Mouse (Mus musculus) liver, embryonic 14.5 days (tissue): ENCODE measurements around the gene Gm6034. TPM values are rescaled to one million over a fixed set of nuclear protein-coding genes. Genes with fewer than 3 reads are reported as not detected.
"Not testable (repeated sequence)": the region's sequence is repeated elsewhere in the genome, so short reads cannot be mapped to it uniquely, and the experiment has no call there.

ENCODE experiments used
- ATAC-seq: fragments of 200-750 bp; cut with Nextera tagmentation; 2 replicates; pipeline ENCODE4 v1.8.0; 2017; ENCODE audit warnings: moderate number of reproducible peaks, mild to moderate bottlenecking, moderate library complexity; ENCODE audit not compliant: insufficient read depth
- DNase-seq, 3 experiments: peaks; one replicate each; pipeline ENCODE4 v3.0.0-alpha.2; 2012 to 2013; ENCODE audit warnings: low read depth in 3 of 3, low spot score in 3 of 3
- H3K27ac ChIP-seq: fragments of 300-500 bp; sonication (generic); 2 replicates; pipeline ENCODE4 v1.5.1; 2014; ENCODE audit warnings: moderate library complexity, mild to moderate bottlenecking, control low read depth, inconsistent platforms
- H3K27me3 ChIP-seq: fragments of 300-500 bp; sonication (generic); 2 replicates; pipeline ENCODE4 v1.6.1; 2014; ENCODE audit warnings: mild to moderate bottlenecking, low read length, moderate library complexity; ENCODE audit not compliant: control insufficient read depth, insufficient read depth
- H3K36me3 ChIP-seq: fragments of 300-500 bp; sonication (generic); replicated peaks from 2 replicates; pipeline ENCODE4 v1.6.1; 2014; ENCODE audit warnings: low read depth; ENCODE audit not compliant: control insufficient read depth, insufficient read depth
- H3K4me1 ChIP-seq, 2 experiments: fragments of 200-500 bp in 1 of 2; fragments of 300-500 bp in 1 of 2; sonication (generic) in 1 of 2; replicated peaks; 2 replicates each; pipeline ENCODE4 v1.6.1; 2012 to 2014; ENCODE audit warnings: antibody characterized with exemption in 1 of 2, inconsistent platforms in 1 of 2, low read length in 1 of 2; ENCODE audit not compliant: control insufficient read depth in 2 of 2, insufficient read depth in 2 of 2
- H3K4me2 ChIP-seq: fragments of 300-500 bp; sonication (generic); 2 replicates; pipeline ENCODE4 v1.6.1; 2014; ENCODE audit warnings: low read depth, mild to moderate bottlenecking, control low read depth, moderate library complexity
- H3K4me3 ChIP-seq, 2 experiments: fragments of 200-500 bp in 1 of 2; fragments of 300-500 bp in 1 of 2; sonication (generic) in 1 of 2; 2 replicates each; pipeline ENCODE4 v1.5.1; 2012 to 2014; ENCODE audit warnings: low read depth in 2 of 2, low read length in 2 of 2, mild to moderate bottlenecking in 2 of 2, control low read depth in 1 of 2, inconsistent platforms in 1 of 2, moderate library complexity in 1 of 2; ENCODE audit not compliant: insufficient read depth in 1 of 2
- H3K9ac ChIP-seq: fragments of 300-500 bp; sonication (generic); replicated peaks from 2 replicates; pipeline ENCODE4 v1.6.1; 2014; ENCODE audit warnings: mild to moderate bottlenecking, control low read depth, moderate library complexity
- H3K9me3 ChIP-seq: fragments of 300-500 bp; sonication (generic); 2 replicates; pipeline ENCODE4 v1.6.1; 2016; ENCODE audit warnings: low read length, mixed read lengths; ENCODE audit not compliant: control insufficient read depth
- CTCF ChIP-seq: IDR thresholded peaks from 2 replicates; pipeline ENCODE4 v1.5.1; 2016; ENCODE audit warnings: antibody characterized with exemption, low read depth, control low read depth
- EP300 ChIP-seq: IDR thresholded peaks from 2 replicates; pipeline ENCODE4 v1.6.1; 2016; ENCODE audit warnings: antibody characterized with exemption, low read depth
- WGBS: fragments of 180-500 bp; shearing (Covaris S2); extraction: QIAGEN DNeasy Blood & Tissue Kit; methylation state at CpG from one replicate; pipeline ENCODE4 v1.1.7; 2014; ENCODE audit not compliant: insufficient replicate concordance; 5-methylcytosine and 5-hydroxymethylcytosine counted together
- polyA plus RNA-seq, 2 experiments: library from polyadenylated mRNA; depleted of rRNA in 1 of 2; stranded (reverse) in 1 of 2; unstranded in 1 of 2; fragments of >200 nt; fragmentation: Nextera tagmentation in 1 of 2; extraction: Ambion mirVana in 1 of 2; gene quantifications; 2 replicates each; pipeline versions ENCODE4 v1.2.1 to v1.2.3; 2012 to 2014

Gene Gm6034
- polyA plus RNA-seq, 2 experiments = not detected

DNA sequence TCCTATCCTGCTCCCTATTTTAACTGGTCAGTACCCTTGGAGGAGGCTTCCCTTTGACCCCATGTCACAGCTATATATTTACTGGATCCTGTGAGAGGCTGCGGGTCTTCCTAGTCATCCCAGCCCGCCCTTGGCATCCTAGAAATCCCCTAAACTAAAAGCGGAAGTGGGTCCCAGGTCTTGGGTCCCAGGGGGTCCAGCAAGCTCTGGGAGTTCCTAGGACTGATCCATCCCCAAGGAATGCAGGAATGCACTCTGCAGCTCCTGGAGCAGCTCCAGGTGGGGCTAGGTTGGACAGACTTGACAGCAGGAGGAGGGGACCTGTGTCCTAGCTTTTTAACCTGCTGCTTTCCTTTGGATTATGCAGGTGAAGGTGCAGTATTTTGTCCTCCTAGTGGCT is 51.2 kb downstream of the Gm6034 start:
- Histone ChIP-seq H3K9me3 (no peaks in the 10 kb centered on the region), H3K4me2 (no peak overlapping the region), H3K9ac (no peak overlapping the region), H3K36me3 (no peaks in the 10 kb centered on the region), H3K27ac (no peak overlapping the region), H3K4me1 (no peaks in the 10 kb centered on the region), H3K4me3 (no peak overlapping the region), H3K27me3 (no peaks in the 10 kb centered on the region)
- WGBS = 16% methylated on average over 3 of the region's 3 CpGs
- DNase-seq (no peak), ATAC-seq (no peak)
- TF ChIP-seq CTCF (no peak), EP300 (no peak)

DNA sequence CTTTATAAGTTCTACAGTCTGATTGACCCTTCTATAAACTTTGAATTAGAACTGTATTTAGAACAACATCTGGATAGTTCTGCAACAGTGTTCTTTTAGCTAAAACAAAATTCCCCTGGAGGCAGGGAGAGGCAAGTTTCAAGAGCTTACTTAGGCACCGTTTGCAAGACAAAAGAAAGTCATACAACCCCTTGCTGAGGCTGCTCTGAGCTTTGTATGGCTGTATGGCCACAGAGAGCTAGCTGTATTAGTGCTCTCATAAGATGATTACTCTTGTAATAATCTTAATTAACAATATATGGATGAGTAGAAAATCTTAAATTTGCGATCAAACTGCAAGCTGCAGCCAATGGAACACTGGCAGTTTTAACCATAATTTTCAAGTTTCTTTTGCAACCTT is 56.8 kb downstream of the Gm6034 start:
- H3K27ac ChIP-seq, H3K4me3 ChIP-seq, H3K4me2 ChIP-seq, DNase-seq, H3K27me3 ChIP-seq, H3K4me1 ChIP-seq, H3K9ac ChIP-seq, H3K36me3 ChIP-seq, ATAC-seq, H3K9me3 ChIP-seq: not testable (repeated sequence)
- WGBS = 50% methylated on average over 2 of the region's 2 CpGs

DNA sequence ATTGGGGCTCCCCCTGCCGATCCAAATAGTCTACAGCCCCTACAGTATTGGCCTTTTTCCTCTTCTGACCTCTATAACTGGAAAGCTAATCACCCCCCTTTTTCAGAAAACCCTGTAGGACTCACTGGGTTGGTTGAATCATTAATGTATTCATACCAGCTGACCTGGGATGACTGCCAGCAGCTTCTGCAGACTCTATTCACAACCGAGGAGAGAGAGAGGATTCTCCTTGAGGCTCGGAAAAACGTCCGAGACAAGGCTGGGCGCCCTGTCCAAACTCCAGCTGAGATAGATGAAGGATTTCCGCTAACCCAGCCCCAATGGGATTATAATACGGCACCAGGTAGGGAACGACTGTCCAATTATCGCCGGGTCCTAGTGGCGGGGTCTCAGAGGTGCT is 59.3 kb downstream of the Gm6034 start:
- H3K9ac ChIP-seq, H3K27ac ChIP-seq, H3K27me3 ChIP-seq, H3K9me3 ChIP-seq, H3K4me3 ChIP-seq, H3K36me3 ChIP-seq, ATAC-seq, H3K4me1 ChIP-seq, H3K4me2 ChIP-seq, DNase-seq: not testable (repeated sequence)
- 86% methylated on average over 11 of the region's 12 CpGs for WGBS

Other genes starting within 250 kb of the Gm6034 start
- gene Ier3, start 221.3 kb upstream of the Gm6034 start, polyA plus RNA-seq (2012; rRNA removed) = 10.2 and 11.0 TPM in 2 replicates
- gene Ier3, start 221.3 kb upstream of the Gm6034 start, polyA plus RNA-seq (2014; fragmentation: Nextera tagmentation; extraction: Ambion mirVana) = 11.6 and 13.2 TPM in 2 replicates
- 22.4 and 34.7 TPM in 2 replicates for gene Flot1, start 219.7 kb upstream of the Gm6034 start, polyA plus RNA-seq (2012; rRNA removed)
- gene Flot1, start 219.7 kb upstream of the Gm6034 start, polyA plus RNA-seq (2014; fragmentation: Nextera tagmentation; extraction: Ambion mirVana) = 27.8 and 29.2 TPM in 2 replicates
- 460 and 467 TPM in 2 replicates for gene Tubb5, start 204.7 kb upstream of the Gm6034 start, polyA plus RNA-seq (2012; rRNA removed)
- gene Tubb5, start 204.7 kb upstream of the Gm6034 start, polyA plus RNA-seq (2014; fragmentation: Nextera tagmentation; extraction: Ambion mirVana) = 330 and 363 TPM in 2 replicates
- 9.2 and 10.0 TPM in 2 replicates for gene Mdc1, start 201.4 kb upstream of the Gm6034 start, polyA plus RNA-seq (2012; rRNA removed)
- gene Mdc1, start 201.4 kb upstream of the Gm6034 start, polyA plus RNA-seq (2014; fragmentation: Nextera tagmentation; extraction: Ambion mirVana) = 6.3 and 9.1 TPM in 2 replicates
- 15.6 and 18.2 TPM in 2 replicates for gene Nrm, start 181.6 kb upstream of the Gm6034 start, polyA plus RNA-seq (2012; rRNA removed)
- gene Nrm, start 181.6 kb upstream of the Gm6034 start, polyA plus RNA-seq (2014; fragmentation: Nextera tagmentation; extraction: Ambion mirVana) = 20.1 and 22.4 TPM in 2 replicates
- gene Ppp1r18, start 177.4 kb upstream of the Gm6034 start, polyA plus RNA-seq (2012; rRNA removed) = 8.7 and 10.7 TPM in 2 replicates
- 8.2 and 8.7 TPM in 2 replicates for gene Ppp1r18, start 177.4 kb upstream of the Gm6034 start, polyA plus RNA-seq (2014; fragmentation: Nextera tagmentation; extraction: Ambion mirVana)
- gene Dhx16, start 163.1 kb upstream of the Gm6034 start, polyA plus RNA-seq (2012; rRNA removed) = 44.8 and 46.0 TPM in 2 replicates
- gene Dhx16, start 163.1 kb upstream of the Gm6034 start, polyA plus RNA-seq (2014; fragmentation: Nextera tagmentation; extraction: Ambion mirVana) = 25.5 and 30.2 TPM in 2 replicates
- 14.4 and 18.3 TPM in 2 replicates for gene 2310061I04Rik, start 145.5 kb upstream of the Gm6034 start, polyA plus RNA-seq (2012; rRNA removed)
- 10.6 and 10.9 TPM in 2 replicates for gene 2310061I04Rik, start 145.5 kb upstream of the Gm6034 start, polyA plus RNA-seq (2014; fragmentation: Nextera tagmentation; extraction: Ambion mirVana)
- 8.5 and 8.7 TPM in 2 replicates for gene Atat1, start 132.9 kb upstream of the Gm6034 start, polyA plus RNA-seq (2012; rRNA removed)
- 3.3 and 5.8 TPM in 2 replicates for gene Atat1, start 132.9 kb upstream of the Gm6034 start, polyA plus RNA-seq (2014; fragmentation: Nextera tagmentation; extraction: Ambion mirVana)
- gene Mrps18b, start 126.6 kb upstream of the Gm6034 start, polyA plus RNA-seq (2012; rRNA removed) = 42.6 and 51.6 TPM in 2 replicates
- 73.8 and 74.1 TPM in 2 replicates for gene Mrps18b, start 126.6 kb upstream of the Gm6034 start, polyA plus RNA-seq (2014; fragmentation: Nextera tagmentation; extraction: Ambion mirVana)
- gene Ppp1r10, start 126.5 kb upstream of the Gm6034 start, polyA plus RNA-seq (2012; rRNA removed) = 12.3 and 15.6 TPM in 2 replicates
- 15.4 and 17.4 TPM in 2 replicates for gene Ppp1r10, start 126.5 kb upstream of the Gm6034 start, polyA plus RNA-seq (2014; fragmentation: Nextera tagmentation; extraction: Ambion mirVana)
- 35.7 and 49.0 TPM in 2 replicates for gene Abcf1, start 73.2 kb upstream of the Gm6034 start, polyA plus RNA-seq (2012; rRNA removed)
- 39.0 and 49.1 TPM in 2 replicates for gene Abcf1, start 73.2 kb upstream of the Gm6034 start, polyA plus RNA-seq (2014; fragmentation: Nextera tagmentation; extraction: Ambion mirVana)
- gene Gnl1, start 63.1 kb upstream of the Gm6034 start, polyA plus RNA-seq (2012; rRNA removed) = 3.9 and 5.2 TPM in 2 replicates
- gene Gnl1, start 63.1 kb upstream of the Gm6034 start, polyA plus RNA-seq (2014; fragmentation: Nextera tagmentation; extraction: Ambion mirVana) = 4.4 and 5.6 TPM in 2 replicates
- 5.5 and 6.3 TPM in 2 replicates for gene Prr3, start 62.7 kb upstream of the Gm6034 start, polyA plus RNA-seq (2012; rRNA removed)
- gene Prr3, start 62.7 kb upstream of the Gm6034 start, polyA plus RNA-seq (2014; fragmentation: Nextera tagmentation; extraction: Ambion mirVana) = 3.5 and 4.5 TPM in 2 replicates
- gene H2-T24, start 22.4 kb upstream of the Gm6034 start, polyA plus RNA-seq (2012; rRNA removed) = 3.2 and 4.3 TPM in 2 replicates
- 3.7 and 4.0 TPM in 2 replicates for gene H2-T24, start 22.4 kb upstream of the Gm6034 start, polyA plus RNA-seq (2014; fragmentation: Nextera tagmentation; extraction: Ambion mirVana)
- gene H2-T23, start 10.1 kb upstream of the Gm6034 start, polyA plus RNA-seq (2012; rRNA removed) = 24.3 and 29.1 TPM in 2 replicates
- 25.5 and 28.8 TPM in 2 replicates for gene H2-T23, start 10.1 kb upstream of the Gm6034 start, polyA plus RNA-seq (2014; fragmentation: Nextera tagmentation; extraction: Ambion mirVana)
- 6.8 and 7.9 TPM in 2 replicates for gene H2-T22, start 214 bp upstream of the Gm6034 start, polyA plus RNA-seq (2012; rRNA removed)
- 9.8 and 10.6 TPM in 2 replicates for gene H2-T22, start 214 bp upstream of the Gm6034 start, polyA plus RNA-seq (2014; fragmentation: Nextera tagmentation; extraction: Ambion mirVana)
- gene Gm11127, start 15.4 kb downstream of the Gm6034 start, polyA plus RNA-seq (2012; rRNA removed) = 0.03 TPM in 1 of 2 replicates, not detected in the other
- gene Gm11127, start 15.4 kb downstream of the Gm6034 start, polyA plus RNA-seq (2014; fragmentation: Nextera tagmentation; extraction: Ambion mirVana) = not detected in 2 replicates
- not detected in 2 replicates for gene Gm19684, start 78.7 kb downstream of the Gm6034 start, polyA plus RNA-seq (2012; rRNA removed)
- gene Gm19684, start 78.7 kb downstream of the Gm6034 start, polyA plus RNA-seq (2014; fragmentation: Nextera tagmentation; extraction: Ambion mirVana) = not detected in 2 replicates
- gene Gm7030, start 86.5 kb downstream of the Gm6034 start, polyA plus RNA-seq (2012; rRNA removed) = not detected in 2 replicates
- gene Gm7030, start 86.5 kb downstream of the Gm6034 start, polyA plus RNA-seq (2014; fragmentation: Nextera tagmentation; extraction: Ambion mirVana) = not detected in 2 replicates
- gene Gm8909, start 125.6 kb downstream of the Gm6034 start, polyA plus RNA-seq (2012; rRNA removed) = not detected in 2 replicates
- gene Gm8909, start 125.6 kb downstream of the Gm6034 start, polyA plus RNA-seq (2014; fragmentation: Nextera tagmentation; extraction: Ambion mirVana) = not detected in 2 replicates
- gene H2-T3, start 147.3 kb downstream of the Gm6034 start, polyA plus RNA-seq (2012; rRNA removed) = not detected in 2 replicates
- not detected in 2 replicates for gene H2-T3, start 147.3 kb downstream of the Gm6034 start, polyA plus RNA-seq (2014; fragmentation: Nextera tagmentation; extraction: Ambion mirVana)
- gene Rpp21, start 215.1 kb downstream of the Gm6034 start, polyA plus RNA-seq (2012; rRNA removed) = 40.1 and 51.8 TPM in 2 replicates
- gene Rpp21, start 215.1 kb downstream of the Gm6034 start, polyA plus RNA-seq (2014; fragmentation: Nextera tagmentation; extraction: Ambion mirVana) = 77.9 and 84.2 TPM in 2 replicates
- 8.0 and 11.0 TPM in 2 replicates for gene Trim39, start 229.3 kb downstream of the Gm6034 start, polyA plus RNA-seq (2012; rRNA removed)
- gene Trim39, start 229.3 kb downstream of the Gm6034 start, polyA plus RNA-seq (2014; fragmentation: Nextera tagmentation; extraction: Ambion mirVana) = 3.2 and 3.4 TPM in 2 replicates
- not detected in 2 replicates for gene H2-M10.2, start 243.5 kb downstream of the Gm6034 start, polyA plus RNA-seq (2012; rRNA removed)
- gene H2-M10.2, start 243.5 kb downstream of the Gm6034 start, polyA plus RNA-seq (2014; fragmentation: Nextera tagmentation; extraction: Ambion mirVana) = not detected in 2 replicates